Mouse (Mus musculus): ENCODE data around the gene Gnai2. TPM values are rescaled to one million over a fixed set of nuclear protein-coding genes. Genes with fewer than 3 reads are reported as not detected.

Gnai2 gene
- polyA plus RNA-seq, 1 experiment: 551 TPM

- no peak for TF ChIP-seq GATA1 (IDR thresholded peaks at IDR 0.05; ENCODE audit: low read length)
Observed at GRCm38 (mm10) chr9:107608741-107609432, 26.3 kb downstream of the Gnai2 start, which contains the start of gene Sema3b. Gene Sema3b, minus strand, starts transcription at chr9:107609229.

- no peak for TF ChIP-seq GATA1 (IDR thresholded peaks at IDR 0.05; ENCODE audit: low read length)
Observed at GRCm38 (mm10) chr9:107607653-107608245, 27.4 kb downstream of the Gnai2 start.

GRCm38 (mm10) chr9:107607036-107607435, 28.1 kb downstream of the Gnai2 start:
- no peak for TF ChIP-seq GATA1 (IDR thresholded peaks at IDR 0.05; ENCODE audit: low read length)

- no peak for TF ChIP-seq GATA1 (IDR thresholded peaks at IDR 0.05; ENCODE audit: low read length)
Observed at GRCm38 (mm10) chr9:107606591-107606990, 28.6 kb downstream of the Gnai2 start.

- no peak for TF ChIP-seq GATA1 (IDR thresholded peaks at IDR 0.05; ENCODE audit: low read length)
Observed at GRCm38 (mm10) chr9:107605041-107605661, 30.0 kb downstream of the Gnai2 start.

- no peak for TF ChIP-seq GATA1 (IDR thresholded peaks at IDR 0.05; ENCODE audit: low read length)
Observed at GRCm38 (mm10) chr9:107603251-107603650, 31.9 kb downstream of the Gnai2 start.

DNA sequence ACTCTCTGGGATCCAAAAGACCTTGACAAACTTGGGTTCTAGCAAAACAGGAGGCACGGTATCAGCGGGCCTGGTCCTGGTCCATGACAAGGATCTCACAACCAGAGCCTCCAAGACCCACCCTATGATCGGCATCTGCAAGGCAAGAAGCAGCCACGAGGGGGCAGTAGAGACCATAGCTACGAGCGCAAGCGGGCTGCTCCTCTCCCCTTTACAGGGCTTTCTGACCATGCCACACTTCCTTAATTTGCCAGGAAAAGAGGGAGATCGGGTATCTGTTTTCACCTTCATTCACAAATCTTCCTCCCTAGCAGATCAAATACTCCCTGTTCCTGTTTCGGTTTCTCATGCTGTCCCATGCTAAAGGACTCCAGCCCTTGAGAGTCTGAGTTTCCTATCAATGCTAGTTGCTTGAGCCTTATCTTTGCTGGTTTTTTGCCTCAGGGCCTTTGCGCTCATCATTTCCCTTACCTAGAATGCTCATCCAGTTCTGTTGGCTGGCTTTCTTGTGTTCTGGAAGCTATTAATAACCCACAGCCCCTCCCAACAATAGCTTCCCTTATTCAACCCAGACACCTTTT, 33.0 kb downstream of the Gnai2 start:
- TF ChIP-seq GATA1 (IDR thresholded peaks at IDR 0.05; ENCODE audit: low read length): no peak

DNA sequence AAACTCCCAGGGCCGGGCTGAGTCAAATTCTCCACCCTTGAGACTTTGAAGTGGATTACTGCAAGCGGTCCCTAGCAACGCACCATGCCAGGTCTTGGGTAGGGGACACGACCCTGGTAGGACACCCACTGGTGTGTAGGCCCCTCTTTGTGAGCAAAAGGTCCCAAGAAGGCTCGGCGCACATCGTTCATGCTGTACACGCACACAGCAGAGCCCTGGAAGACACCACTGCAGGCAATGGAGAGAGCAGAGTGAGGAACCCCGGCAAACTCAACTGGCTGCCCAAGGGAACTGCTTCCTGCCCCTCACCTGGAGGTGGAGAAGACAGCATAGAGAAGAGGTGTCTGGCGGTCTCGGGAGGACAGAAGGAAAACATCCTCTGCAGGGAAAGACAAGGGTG, 33.9 kb downstream of the Gnai2 start:
- TF ChIP-seq GATA1 (IDR thresholded peaks at IDR 0.05; ENCODE audit: low read length): no peak

- TF ChIP-seq GATA1 (IDR thresholded peaks at IDR 0.05; ENCODE audit: low read length): no peak
Observed at GRCm38 (mm10) chr9:107600745-107601144, 34.4 kb downstream of the Gnai2 start.

DNA sequence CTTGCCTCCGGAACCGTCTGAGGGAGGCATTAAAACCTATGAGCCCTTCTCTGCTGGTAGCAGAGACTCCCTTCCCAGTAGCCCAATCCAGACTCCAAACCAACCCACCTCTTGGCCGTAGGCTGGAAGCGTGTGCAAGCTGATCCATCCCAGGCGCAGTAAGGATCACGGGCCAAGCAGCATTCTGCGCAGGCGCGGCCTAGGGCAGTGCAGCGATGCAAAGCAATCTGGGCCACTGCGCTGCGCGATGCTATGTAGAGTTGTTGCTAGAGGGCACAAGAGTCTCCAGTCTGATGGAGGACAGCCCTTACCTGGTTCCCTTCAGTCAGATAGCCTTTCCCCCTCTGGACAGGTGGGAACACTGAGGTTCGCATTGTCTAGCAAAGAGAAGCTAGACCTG, 35.3 kb downstream of the Gnai2 start:
- no peak for TF ChIP-seq GATA1 (IDR thresholded peaks at IDR 0.05; ENCODE audit: low read length)

GRCm38 (mm10) chr9:107599433-107599832, 35.7 kb downstream of the Gnai2 start:
- TF ChIP-seq GATA1 (IDR thresholded peaks at IDR 0.05; ENCODE audit: low read length): no peak

DNA sequence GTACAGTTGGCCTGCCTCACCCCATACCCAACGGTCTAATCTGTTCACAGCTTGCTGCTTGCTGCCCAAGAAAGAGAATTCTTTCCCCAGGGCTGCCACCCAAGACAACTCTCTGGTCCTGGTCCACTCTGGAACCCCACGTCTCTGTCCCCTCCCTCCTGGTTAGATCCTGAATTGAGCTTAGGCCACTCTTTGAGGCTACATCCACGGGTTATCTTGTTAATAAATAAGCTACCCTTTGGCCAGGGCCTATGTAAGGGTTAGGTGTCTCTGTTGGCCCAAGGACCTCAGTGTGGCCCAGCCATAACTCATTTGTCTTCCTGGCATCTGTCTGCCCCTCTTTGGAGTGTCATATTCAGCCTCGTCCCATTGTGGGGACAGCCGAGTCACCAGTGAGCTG, 36.8 kb downstream of the Gnai2 start:
- TF ChIP-seq GATA1 (IDR thresholded peaks at IDR 0.05; ENCODE audit: low read length): no peak

DNA sequence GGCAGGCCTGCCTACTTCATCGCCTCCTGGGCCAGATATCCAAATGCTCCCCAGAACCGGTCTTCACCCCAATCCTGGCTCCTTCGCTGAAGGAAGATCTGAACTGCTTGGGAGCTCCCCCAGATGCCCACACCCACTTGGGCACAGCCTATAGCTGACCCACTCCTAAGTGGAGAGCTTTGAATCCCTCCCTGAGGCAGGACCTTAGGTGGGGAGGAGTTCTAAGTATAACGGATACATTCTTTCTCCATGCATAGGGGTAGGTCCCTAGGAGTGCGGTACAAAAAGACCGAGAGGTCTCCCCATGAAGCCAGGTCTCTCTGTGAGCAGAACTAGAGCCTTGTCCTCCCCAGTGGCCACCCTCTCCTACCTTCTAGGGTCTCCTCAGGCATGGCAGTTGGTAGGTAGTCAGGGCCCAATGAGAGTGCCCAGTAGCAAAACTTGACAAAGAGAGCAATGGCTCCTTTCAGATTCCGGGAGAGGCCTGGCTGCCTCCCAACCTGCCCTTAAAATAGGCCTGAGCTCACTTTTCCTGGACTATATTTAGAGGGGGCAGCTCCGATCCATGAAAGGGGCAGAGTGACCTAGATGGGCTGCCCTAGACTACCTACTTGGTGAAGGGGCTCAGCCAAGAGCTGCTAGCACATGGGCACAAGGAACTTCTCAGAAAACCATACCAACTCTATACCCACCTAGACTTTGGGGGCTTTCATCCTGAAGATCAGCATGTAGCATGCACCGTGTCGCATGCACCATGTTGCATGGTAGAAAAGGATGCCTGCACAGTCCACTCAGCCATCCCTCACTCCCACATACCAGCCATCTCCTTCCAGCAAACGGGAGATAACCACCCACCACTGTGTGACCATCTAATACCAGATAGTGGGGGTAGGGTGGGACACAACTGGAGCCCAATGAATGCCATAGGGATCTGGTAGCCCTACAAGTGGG, 38.3 kb downstream of the Gnai2 start:
- TF ChIP-seq GATA1 (IDR thresholded peaks at IDR 0.05; ENCODE audit: low read length): no peak

GRCm38 (mm10) chr9:107594281-107595062, 40.7 kb downstream of the Gnai2 start:
- TF ChIP-seq GATA1 (IDR thresholded peaks at IDR 0.05; ENCODE audit: low read length): no peak
